Mouse (Mus musculus) midbrain, embryonic 11.5 days (tissue): ENCODE measurements around the gene Slc22a4. TPM values are rescaled to one million over a fixed set of nuclear protein-coding genes. Genes with fewer than 3 reads are reported as not detected.

ENCODE experiments used
- ATAC-seq: fragments of 200-750 bp; cut with Nextera tagmentation; 2 replicates; pipeline ENCODE4 v1.8.0; 2017; ENCODE audit warnings: moderate TSS enrichment, moderate library complexity; ENCODE audit not compliant: low FRiP score
- DNase-seq: peaks from one replicate; pipeline ENCODE4 v3.0.0; 2015; ENCODE audit warnings: low spot score; ENCODE audit errors: missing footprints
- H3K27ac ChIP-seq: fragments of 300-500 bp; sonication (generic); 2 replicates; pipeline ENCODE4 v1.5.1; 2014; ENCODE audit warnings: low read depth, low read length
- H3K27me3 ChIP-seq: fragments of 300-500 bp; sonication (generic); 2 replicates; pipeline ENCODE4 v1.6.1; 2014; ENCODE audit warnings: mild to moderate bottlenecking, low read length, moderate library complexity, mixed read lengths; ENCODE audit not compliant: control insufficient read depth, insufficient read depth
- H3K36me3 ChIP-seq: fragments of 300-500 bp; sonication (generic); 2 replicates; pipeline ENCODE4 v1.6.1; 2014; ENCODE audit warnings: mild to moderate bottlenecking, low read length, moderate library complexity, mixed read lengths; ENCODE audit not compliant: control insufficient read depth, insufficient read depth
- H3K4me1 ChIP-seq: fragments of 300-500 bp; sonication (generic); 2 replicates; pipeline ENCODE4 v1.6.1; 2014; ENCODE audit warnings: low read length; ENCODE audit not compliant: control insufficient read depth, insufficient read depth
- H3K4me2 ChIP-seq: fragments of 300-500 bp; sonication (generic); 2 replicates; pipeline ENCODE4 v1.6.1; 2014; ENCODE audit warnings: mild to moderate bottlenecking, moderate library complexity
- H3K4me3 ChIP-seq: fragments of 300-500 bp; sonication (generic); 2 replicates; pipeline ENCODE4 v1.5.1; 2014; ENCODE audit warnings: low read depth, low read length
- H3K9ac ChIP-seq: fragments of 300-500 bp; sonication (generic); 2 replicates; pipeline ENCODE4 v1.6.1; 2014; ENCODE audit warnings: low read length
- H3K9me3 ChIP-seq: fragments of 300-500 bp; sonication (generic); 2 replicates; pipeline ENCODE4 v1.6.1; 2016; ENCODE audit warnings: low read length; ENCODE audit not compliant: control insufficient read depth
- WGBS: fragments of 180-500 bp; shearing (Covaris S2); extraction: QIAGEN DNeasy Blood & Tissue Kit; methylation state at CpG from one replicate; pipeline ENCODE4 v1.1.7; 2014; 5-methylcytosine and 5-hydroxymethylcytosine counted together
- polyA plus RNA-seq: library from polyadenylated mRNA; unstranded; fragments of >200 nt; fragmentation: Nextera tagmentation; extraction: Ambion mirVana; gene quantifications from 2 replicates; pipeline ENCODE4 v1.2.1, GENCODE M21; 2014

Gene Slc22a4
- polyA plus RNA-seq, 1 experiment from 2014 or later: 1.4 TPM

DNA sequence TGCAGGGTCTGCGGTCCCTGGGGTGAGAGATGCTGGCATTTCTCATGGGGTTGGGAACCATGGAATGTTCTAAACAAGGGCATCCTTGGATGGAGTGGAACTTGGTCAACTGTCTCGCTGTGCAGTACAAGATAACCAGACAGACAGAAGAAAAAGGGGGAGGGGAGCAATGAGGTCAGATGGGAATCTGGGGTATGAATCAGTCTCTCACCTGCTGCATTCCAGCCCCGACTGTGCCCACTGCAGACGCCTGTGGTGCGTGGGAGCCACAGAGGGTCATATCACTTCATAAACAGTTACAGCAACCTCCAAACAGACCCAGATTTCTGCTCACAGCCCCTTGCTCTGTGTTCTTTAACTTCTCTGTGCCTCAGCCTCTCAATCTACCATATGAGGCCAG is 38.5 kb upstream of the Slc22a4 start:
- Histone ChIP-seq H3K4me2 (no peak overlapping the region), H3K9me3 (no peaks in the 10 kb centered on the region), H3K27me3 (peaks cover 4% of the 10 kb centered on the region; the same call in 1 of the 2 replicates), H3K4me1 (peaks cover 9% of the 10 kb centered on the region), H3K4me3 (no peak overlapping the region), H3K27ac (no peak overlapping the region), H3K36me3 (no peaks in the 10 kb centered on the region), H3K9ac (no peak overlapping the region)
- 90% methylated on average over 5 of the region's 5 CpGs for WGBS
- DNase-seq (no peak), ATAC-seq (no peak)

DNA sequence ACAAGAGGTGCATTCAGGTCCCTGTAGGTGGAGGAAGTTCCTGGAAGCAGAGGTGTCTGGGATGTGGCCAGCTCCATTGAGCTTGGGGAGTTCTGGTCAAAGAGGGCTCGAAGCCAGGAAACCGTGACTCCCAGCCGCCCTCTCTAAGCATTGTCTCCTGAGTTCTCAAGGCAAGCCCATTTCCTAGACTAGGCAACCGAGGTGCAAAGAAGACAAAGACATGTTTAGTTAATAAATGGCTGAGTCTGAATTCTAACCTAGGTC is 38.0 kb upstream of the Slc22a4 start:
- Histone ChIP-seq H3K4me3 (no peak overlapping the region), H3K27ac (no peak overlapping the region), H3K27me3 (peaks cover 4% of the 10 kb centered on the region; the same call in 1 of the 2 replicates), H3K9ac (no peak overlapping the region), H3K4me2 (no peak overlapping the region), H3K9me3 (no peaks in the 10 kb centered on the region), H3K36me3 (no peaks in the 10 kb centered on the region), H3K4me1 (peaks cover 9% of the 10 kb centered on the region)
- DNase-seq (no peak), ATAC-seq (no peak)
- WGBS: 89% methylated on average over 4 of the region's 4 CpGs

DNA sequence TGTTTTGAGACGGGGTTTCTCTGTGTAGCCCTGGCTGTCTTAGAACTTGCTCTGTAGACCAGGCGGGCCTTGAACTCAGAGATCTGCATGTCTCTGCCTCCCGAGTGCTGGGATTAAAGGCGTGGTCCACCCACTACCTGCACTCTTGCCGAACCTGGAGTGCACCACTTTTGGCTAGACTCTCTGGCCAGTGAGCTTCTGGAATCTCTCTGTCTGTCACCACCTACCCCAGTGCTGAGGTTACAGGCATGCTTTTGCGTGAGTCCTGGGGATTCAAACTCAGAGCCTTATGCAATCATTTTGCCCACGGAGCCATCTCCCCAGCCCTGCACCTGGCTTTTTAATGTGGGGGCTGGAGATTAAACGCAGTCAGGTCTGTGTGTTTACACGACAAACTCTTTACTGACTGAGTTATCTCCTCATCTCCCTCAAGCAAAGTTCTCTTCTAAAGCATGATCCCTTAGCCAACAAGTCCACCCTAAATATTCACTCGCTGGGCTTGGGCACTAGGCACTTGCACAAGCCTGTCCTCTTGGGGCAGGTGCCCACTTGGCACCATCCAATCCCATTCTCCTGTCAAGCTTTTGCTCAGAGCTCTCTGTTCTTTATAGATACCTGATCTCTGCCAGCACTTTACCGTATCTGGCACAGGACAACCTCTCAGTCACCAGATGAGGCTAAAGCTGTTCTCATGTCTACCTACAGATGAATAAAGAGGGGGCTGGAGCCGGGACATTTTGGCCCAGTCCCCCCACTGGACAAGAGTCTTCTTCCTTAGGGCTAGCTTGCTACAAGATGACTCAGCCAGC is 37.4 kb upstream of the Slc22a4 start:
- H3K4me1 ChIP-seq: peaks cover 9% of the 10 kb centered on the region
- no peak overlapping the region for H3K9ac ChIP-seq
- DNase-seq (no peak), ATAC-seq (no peak)
- H3K36me3 ChIP-seq: no peaks in the 10 kb centered on the region
- H3K4me2 ChIP-seq: no peak overlapping the region
- 89% methylated on average over 12 of the region's 12 CpGs for WGBS
- H3K27ac ChIP-seq: no peak overlapping the region
- H3K27me3 ChIP-seq: peaks cover 4% of the 10 kb centered on the region; the same call in 1 of the 2 replicates
- H3K4me3 ChIP-seq: no peak overlapping the region
- H3K9me3 ChIP-seq: no peaks in the 10 kb centered on the region

GRCm38 (mm10) chr11:54064412-54064978 is 36.6 kb upstream of the Slc22a4 start:
- Histone ChIP-seq H3K9ac (no peak overlapping the region), H3K4me1 (peaks cover 9% of the 10 kb centered on the region), H3K9me3 (no peaks in the 10 kb centered on the region), H3K4me2 (no peak overlapping the region), H3K36me3 (no peaks in the 10 kb centered on the region), H3K4me3 (no peak overlapping the region), H3K27ac (no peak overlapping the region), H3K27me3 (peaks cover 4% of the 10 kb centered on the region; the same call in 1 of the 2 replicates)
- ATAC-seq: no peak
- no peak for DNase-seq
- WGBS: 82% methylated on average over 3 of the region's 3 CpGs

DNA sequence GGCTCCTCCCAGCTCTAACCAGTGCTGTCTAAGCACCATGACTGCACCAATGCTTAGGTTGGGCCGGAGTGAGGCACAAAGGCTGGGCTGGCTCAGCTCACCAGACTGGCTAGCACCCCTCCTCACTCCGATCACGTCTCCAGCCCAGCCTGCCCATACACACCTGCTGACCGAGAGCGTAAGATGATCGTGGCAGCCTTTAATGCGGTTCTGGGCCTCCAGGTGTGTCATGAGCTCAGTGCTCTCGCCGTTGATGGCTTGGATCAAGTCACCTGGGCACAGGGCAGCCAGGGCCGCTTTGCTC is 35.5 kb upstream of the Slc22a4 start:
- Histone ChIP-seq H3K9me3 (no peaks in the 10 kb centered on the region), H3K36me3 (no peaks in the 10 kb centered on the region), H3K27ac (no peak overlapping the region), H3K27me3 (peaks cover 4% of the 10 kb centered on the region; the same call in 1 of the 2 replicates), H3K9ac (no peak overlapping the region), H3K4me1 (peaks cover 11% of the 10 kb centered on the region), H3K4me2 (no peak overlapping the region), H3K4me3 (no peak overlapping the region)
- DNase-seq (no peak), ATAC-seq (no peak)
- 87% methylated on average over 10 of the region's 10 CpGs for WGBS

GRCm38 (mm10) chr11:54062753-54063471 is 35.0 kb upstream of the Slc22a4 start:
- Histone ChIP-seq H3K4me3 (no peak overlapping the region), H3K9me3 (no peaks in the 10 kb centered on the region), H3K27ac (no peak overlapping the region), H3K4me1 (peaks cover 16% of the 10 kb centered on the region), H3K4me2 (no peak overlapping the region), H3K9ac (no peak overlapping the region), H3K27me3 (peaks cover under 1% of the 10 kb centered on the region; the same call in 1 of the 2 replicates), H3K36me3 (no peaks in the 10 kb centered on the region)
- 80% methylated on average over 9 of the region's 9 CpGs for WGBS
- DNase-seq (no peak), ATAC-seq (no peak)

GRCm38 (mm10) chr11:54062086-54062752 is 34.3 kb upstream of the Slc22a4 start:
- 86% methylated on average over 12 of the region's 12 CpGs for WGBS
- Histone ChIP-seq H3K4me2 (no peak overlapping the region), H3K27ac (no peak overlapping the region)

GRCm38 (mm10) chr11:54060316-54060715 is 32.4 kb upstream of the Slc22a4 start:
- no peak overlapping the region for H3K4me2 ChIP-seq
- ATAC-seq: no peak
- H3K4me3 ChIP-seq: no peak overlapping the region
- H3K36me3 ChIP-seq: no peaks in the 10 kb centered on the region
- WGBS: 54% methylated on average over 9 of the region's 9 CpGs
- DNase-seq: no peak
- peaks cover 18% of the 10 kb centered on the region for H3K4me1 ChIP-seq
- H3K27me3 ChIP-seq: no peaks in the 10 kb centered on the region
- no peak overlapping the region for H3K27ac ChIP-seq
- H3K9me3 ChIP-seq: no peaks in the 10 kb centered on the region
- H3K9ac ChIP-seq: no peak overlapping the region

More at GRCm38 (mm10) chr11:54062086-54062752, 34.3 kb upstream of the Slc22a4 start:
- peaks cover 16% of the 10 kb centered on the region for H3K4me1 ChIP-seq
- no peak overlapping the region for H3K9ac ChIP-seq
- DNase-seq (no peak), ATAC-seq (no peak)
- H3K27me3 ChIP-seq: no peaks in the 10 kb centered on the region
- no peaks in the 10 kb centered on the region for H3K9me3 ChIP-seq
- no peaks in the 10 kb centered on the region for H3K36me3 ChIP-seq
- no peak overlapping the region for H3K4me3 ChIP-seq

DNA sequence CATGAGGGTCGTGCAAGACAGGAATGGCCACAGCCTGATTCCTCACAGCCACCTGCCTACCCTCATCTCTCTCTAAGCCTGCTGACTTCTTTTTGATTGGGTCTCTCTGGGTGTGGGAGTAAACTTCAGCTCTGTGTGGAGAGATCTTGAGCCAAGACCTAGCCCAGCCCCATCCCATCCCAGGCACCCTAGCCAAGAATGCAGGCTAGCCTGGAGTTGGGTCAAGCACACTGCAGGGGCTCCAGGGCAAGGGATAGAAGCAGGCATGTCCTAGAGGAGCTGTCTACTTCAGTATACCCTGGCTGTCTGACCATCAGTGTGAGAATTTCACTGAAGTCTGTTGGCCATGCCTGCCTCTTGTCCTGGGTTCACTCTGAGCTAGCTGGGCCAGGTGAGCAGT is 31.6 kb upstream of the Slc22a4 start:
- H3K4me1 ChIP-seq: peaks cover 18% of the 10 kb centered on the region
- H3K27ac ChIP-seq: no peak overlapping the region
- H3K4me2 ChIP-seq: no peak overlapping the region
- H3K36me3 ChIP-seq: no peaks in the 10 kb centered on the region
- H3K27me3 ChIP-seq: no peaks in the 10 kb centered on the region
- DNase-seq (no peak), ATAC-seq (no peak)
- H3K9ac ChIP-seq: no peak overlapping the region
- no peaks in the 10 kb centered on the region for H3K9me3 ChIP-seq
- 41% methylated on average over 1 of the region's 1 CpGs for WGBS
- no peak overlapping the region for H3K4me3 ChIP-seq
